Mouse (Mus musculus) liver, embryonic 14.5 days (tissue): ENCODE data around the gene Cd44.

Experiments
- CTCF ChIP-seq: IDR thresholded peaks from 2 replicates; pipeline ENCODE4 v1.5.1; 2016; ENCODE audit warnings: antibody characterized with exemption, low read depth, control low read depth
- EP300 ChIP-seq: IDR thresholded peaks from 2 replicates; pipeline ENCODE4 v1.6.1; 2016; ENCODE audit warnings: antibody characterized with exemption, low read depth

DNA sequence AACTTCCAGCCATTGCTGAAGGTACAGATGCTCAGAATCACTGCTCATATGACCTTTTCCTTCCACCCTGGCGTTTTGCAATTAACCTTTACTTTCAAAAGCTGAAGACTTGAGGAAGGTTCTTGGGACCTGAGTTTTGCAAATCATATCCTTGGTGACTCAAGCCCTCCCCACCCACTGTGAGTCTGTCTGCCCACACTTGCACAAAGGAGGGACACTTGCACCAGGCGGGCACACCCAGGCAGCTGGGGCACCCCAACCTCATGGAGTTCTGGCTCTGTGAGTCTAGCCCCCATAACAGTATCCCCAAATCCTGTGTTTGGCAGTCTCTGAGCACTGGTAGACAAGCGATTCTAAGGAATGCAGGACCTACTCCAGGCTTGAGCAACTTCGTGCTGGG lies 6.7 kb downstream of the Cd44 start:
- TF ChIP-seq CTCF: no peak
- no peak for TF ChIP-seq EP300
